Mouse (Mus musculus) heart, postnatal 36 days (tissue): Measurements from ENCODE around the gene Slc7a3. TPM values are rescaled to one million over a fixed set of nuclear protein-coding genes. Genes with fewer than 3 reads are reported as not detected.
A peak's percentile ranks its signal among the peaks of the same experiment; 100 is the strongest.
"Not testable (repeated sequence)": the region's sequence is repeated elsewhere in the genome, so short reads cannot be mapped to it uniquely, and the experiment has no call there.

Source experiments
- DNase-seq, 2 experiments: peaks; one replicate each; pipeline ENCODE4 v3.0.0; 2021 to 2022
- intact Hi-C: fragments of 180-260 bp; cut with DNase I; formaldehyde crosslinking; loops from one replicate; pipeline ENCODE4 v1.15.1; 2025
- total RNA-seq, 2 experiments: library from RNA; stranded (reverse); gene quantifications; 2 replicates each; pipeline ENCODE4 v1.2.3; 2021

Gene Slc7a3
- not detected for total RNA-seq

DNA sequence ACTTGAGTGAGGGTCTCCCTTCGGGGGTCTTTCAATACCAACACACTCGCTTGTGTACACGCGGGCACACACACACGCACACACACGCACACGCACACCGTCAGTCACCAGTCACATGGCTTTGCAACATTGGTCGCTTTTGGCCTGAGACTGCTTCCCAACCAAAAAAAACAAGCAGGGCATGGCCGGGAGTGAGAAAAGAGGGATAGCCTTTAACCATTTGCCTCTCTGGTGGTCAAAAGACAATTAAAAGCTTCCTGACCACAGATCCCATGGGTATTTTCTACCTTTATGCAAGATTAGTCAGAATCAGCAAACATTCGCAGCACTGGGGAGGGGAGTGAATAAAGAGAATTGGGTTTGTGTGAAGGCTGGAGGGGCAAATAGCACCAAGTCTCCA, at the start of gene Slc7a3:
Gene Slc7a3, minus strand, starts transcription at position 101 of the 400 bp plus-strand sequence.
- intact Hi-C loops: no loop called here
- DNase-seq: no peak

- peak; percentile 3 to 10 for DNase-seq
- intact Hi-C loops: loop anchor here (1.0 to 10.0 kb wide), 5 partner anchors 93 to 383 kb away; partner anchors contain the start of gene Snx12
Observed at GRCm38 (mm10) chrX:101131992-101132791, 46.4 kb upstream of the Slc7a3 start.

DNA sequence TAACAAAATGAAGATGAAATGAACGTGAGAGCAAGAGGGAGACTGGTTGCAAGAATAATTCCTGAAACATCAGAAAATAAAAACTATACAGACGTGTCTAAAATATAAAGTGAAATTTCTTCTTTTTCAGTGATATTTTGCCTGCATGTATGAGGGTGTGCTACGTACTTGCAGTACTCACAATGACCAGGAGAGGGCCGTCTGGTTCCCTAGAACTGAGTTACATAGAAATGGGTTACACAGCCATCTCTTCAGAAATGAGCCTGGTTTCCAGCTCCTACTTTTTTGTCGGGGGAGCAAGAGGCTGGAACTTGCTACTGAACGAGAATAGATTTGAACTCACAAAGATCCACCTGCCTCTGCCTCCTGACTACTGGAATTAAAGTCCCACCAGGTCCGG, 45.2 kb upstream of the Slc7a3 start:
- peak; percentile 61 to 72 for DNase-seq
- intact Hi-C loops: loop anchor here (5.0 to 10.0 kb wide), 4 partner anchors 94 to 384 kb away; partner anchors contain the start of gene Snx12

- DNase-seq: no peak
- intact Hi-C loops: no loop called here
Observed at GRCm38 (mm10) chrX:101128559-101128958, 42.7 kb upstream of the Slc7a3 start.

DNA sequence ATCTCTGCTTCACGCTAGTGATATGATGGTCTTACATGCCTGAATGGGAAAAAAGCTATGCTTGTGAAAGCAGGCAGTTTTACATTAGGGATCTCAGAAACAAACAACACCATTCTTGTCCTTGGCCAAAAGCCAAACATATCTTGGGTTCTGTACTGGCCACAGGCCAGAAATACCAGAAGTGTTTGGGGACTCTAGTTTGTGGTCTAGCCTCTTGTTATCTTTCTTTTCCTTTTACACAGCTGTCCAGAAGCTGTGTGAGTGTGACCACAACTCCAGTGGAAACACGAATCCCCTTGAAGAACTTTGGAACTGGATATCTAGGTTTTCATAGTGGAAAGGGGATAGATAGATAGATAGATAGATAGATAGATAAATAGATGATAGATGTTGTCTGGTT, 41.2 kb upstream of the Slc7a3 start:
- no peak for DNase-seq
- intact Hi-C loops: no loop called here

DNA sequence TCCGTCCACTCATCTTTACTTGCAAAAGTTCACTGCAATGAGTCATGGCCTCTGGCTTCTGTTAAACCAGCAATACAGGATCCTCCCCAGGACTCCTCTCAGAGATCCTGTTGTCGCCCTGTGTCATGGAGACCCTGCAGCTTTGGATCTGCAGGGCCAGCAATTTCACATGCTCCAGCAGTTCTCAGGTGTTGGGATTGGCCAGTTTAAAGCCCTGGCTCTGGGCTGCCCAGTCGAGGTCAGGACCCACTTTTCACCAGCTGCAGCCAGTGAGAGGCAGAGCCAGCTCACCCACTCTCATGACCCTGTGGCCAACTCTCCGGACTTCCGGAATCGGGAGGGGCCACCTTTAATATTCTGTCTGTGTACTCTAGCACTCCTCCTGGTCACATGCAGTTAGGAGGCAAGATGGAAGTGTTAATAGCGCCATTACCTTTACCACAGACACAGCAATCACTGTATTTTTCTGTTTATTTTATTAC, 40.7 kb upstream of the Slc7a3 start:
- peak; percentile 2 to 18 for DNase-seq
- intact Hi-C loops: no loop called here

DNA sequence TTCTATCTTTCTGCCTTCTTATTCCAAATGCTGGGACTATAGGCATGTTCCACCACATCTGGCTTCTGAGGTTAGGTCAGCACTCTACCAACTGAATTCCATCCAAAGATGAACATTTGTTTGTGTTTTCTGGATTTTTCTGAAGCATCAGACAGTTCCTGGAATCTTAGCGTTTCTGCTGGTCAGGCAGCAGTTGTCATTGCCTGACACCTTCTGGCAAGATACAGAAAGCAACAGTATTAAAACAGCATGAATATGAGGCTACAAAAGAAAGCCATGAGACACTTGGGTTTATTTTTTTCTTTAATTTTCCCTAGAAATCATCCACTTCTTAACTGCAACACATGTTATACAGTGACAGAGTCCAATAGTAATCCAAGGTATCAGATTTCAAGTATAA, 34.7 kb upstream of the Slc7a3 start:
- intact Hi-C loops: no loop called here

DNA sequence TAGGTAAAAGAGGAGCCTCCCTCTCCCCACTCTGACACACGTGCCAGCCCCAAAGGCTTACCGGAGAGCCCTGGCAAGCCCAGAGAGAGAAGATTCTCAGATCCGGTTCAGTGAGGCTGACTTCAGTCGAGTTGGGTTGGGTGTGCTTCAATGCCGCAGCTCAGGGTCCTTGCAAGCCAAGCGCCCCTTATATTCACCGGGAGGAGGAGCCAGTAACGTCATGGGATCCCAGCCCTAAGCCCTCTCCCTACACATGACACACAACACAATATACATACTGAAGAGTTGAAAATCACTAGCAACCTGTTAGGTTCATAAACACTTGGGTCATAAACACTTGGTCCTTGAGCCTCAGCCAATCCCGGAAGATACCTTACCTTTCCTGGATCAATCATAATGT, 609 bp downstream of the Slc7a3 start:
- intact Hi-C loops, DNase-seq: not testable (repeated sequence)

More for the DNA sequence above, 34.7 kb upstream of the Slc7a3 start:
- DNase-seq: no peak

DNA sequence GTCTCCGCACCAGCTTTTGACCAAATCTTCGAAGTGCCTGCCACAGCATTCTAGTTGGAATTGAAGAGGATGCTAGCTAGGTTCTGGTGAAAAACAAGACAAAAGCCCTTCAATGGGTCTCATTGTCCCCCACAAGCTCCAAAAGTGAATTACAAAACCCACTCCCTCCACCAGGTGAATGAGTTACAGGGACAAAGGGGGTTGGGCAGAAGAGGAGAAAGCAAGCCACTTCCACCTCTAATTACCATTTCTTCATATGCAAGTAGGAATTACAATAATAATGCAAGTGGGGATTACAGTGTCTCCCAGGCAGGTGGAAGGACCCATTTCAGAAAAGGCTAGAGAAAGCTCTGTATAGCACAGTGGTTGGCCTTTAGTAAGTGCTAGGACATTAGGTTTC, 1.6 kb downstream of the Slc7a3 start:
- intact Hi-C loops: no loop called here
- no peak for DNase-seq

DNA sequence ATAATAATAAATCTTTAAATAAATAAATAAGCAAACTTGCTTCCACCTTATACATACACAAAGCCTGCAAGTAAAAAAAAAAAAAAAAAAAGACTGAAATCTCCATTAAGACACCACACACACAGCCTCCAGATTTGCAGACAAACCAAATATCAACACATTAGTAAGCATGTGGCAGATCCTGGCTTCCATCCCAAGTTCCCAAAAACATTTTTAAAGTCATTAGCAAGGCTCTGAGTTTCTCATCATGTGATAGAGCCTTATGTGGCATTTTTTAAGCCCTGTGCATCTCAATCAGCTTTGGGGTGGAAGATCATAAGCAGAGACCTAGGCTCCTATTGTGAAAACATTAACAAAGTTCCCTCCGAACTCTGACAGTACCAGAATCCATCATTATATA, 20.6 kb downstream of the Slc7a3 start:
- DNase-seq: no peak
- intact Hi-C loops: no loop called here

DNA sequence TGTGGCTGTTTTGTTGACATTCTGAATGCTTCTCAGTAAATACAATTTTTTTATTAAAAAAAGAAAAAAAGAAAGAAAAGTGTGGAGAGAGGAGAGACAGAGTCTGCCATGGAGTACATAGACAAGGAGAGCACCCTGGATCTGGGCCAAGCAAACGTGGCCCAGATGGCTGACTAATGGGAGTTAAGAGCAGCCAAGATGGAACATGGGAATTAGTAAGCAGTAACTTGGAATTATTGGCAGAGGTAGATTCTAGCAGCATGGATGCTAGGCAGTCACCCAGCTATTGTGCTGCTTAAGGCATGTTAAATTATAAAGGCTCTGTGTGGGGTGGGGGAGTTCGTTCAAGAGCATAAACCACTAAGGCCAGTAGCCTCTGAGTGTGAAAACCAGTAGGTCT, 22.3 kb downstream of the Slc7a3 start:
- no peak for DNase-seq
- intact Hi-C loops: no loop called here

GRCm38 (mm10) chrX:101059541-101059940, 26.3 kb downstream of the Slc7a3 start, which contains the start of gene Tex11:
TSS of gene Tex11 (minus strand) at chrX:101059667.
- intact Hi-C loops: no loop called here
- DNase-seq: no peak

Other genes starting within 250 kb of the Slc7a3 start
- under 1 TPM in 1 of 2 experiments, not detected in 1; 0.28 TPM for gene Tex11, start 26.4 kb downstream of the Slc7a3 start, total RNA-seq
- 10 to 100 TPM; 32.9 to 42.0 TPM for gene Snx12, start 136.5 kb upstream of the Slc7a3 start, total RNA-seq
- 10 to 100 TPM; 63.0 to 65.2 TPM for gene Foxo4, start 168.5 kb upstream of the Slc7a3 start, total RNA-seq
- gene Gm614, start 178.0 kb upstream of the Slc7a3 start, total RNA-seq: not detected
- gene Il2rg, start 182.2 kb upstream of the Slc7a3 start, total RNA-seq: 1 to 10 TPM; 8.8 to 9.0 TPM
- gene Gm20489, start 183.0 kb upstream of the Slc7a3 start, total RNA-seq: not detected
- 10 to 100 TPM; 19.8 to 23.2 TPM for gene Med12, start 188.0 kb upstream of the Slc7a3 start, total RNA-seq
- gene Nlgn3, start 213.1 kb upstream of the Slc7a3 start, total RNA-seq: under 1 TPM; 0.22 to 0.50 TPM